Mouse (Mus musculus) regulatory T cell (primary cell): Measurements from ENCODE around the gene Cnih1.
"Not testable (repeated sequence)": the region's sequence is repeated elsewhere in the genome, so short reads cannot be mapped to it uniquely, and the experiment has no call there.

ENCODE experiments used
- in situ Hi-C: fragments of 300-600 bp; cut with MboI, MseI; formaldehyde crosslinking; loops from one replicate; pipeline ENCODE4 v1.15.1; 2025; ENCODE audit warnings: high pct_unique_total_duplicates

The Cnih1 gene

DNA sequence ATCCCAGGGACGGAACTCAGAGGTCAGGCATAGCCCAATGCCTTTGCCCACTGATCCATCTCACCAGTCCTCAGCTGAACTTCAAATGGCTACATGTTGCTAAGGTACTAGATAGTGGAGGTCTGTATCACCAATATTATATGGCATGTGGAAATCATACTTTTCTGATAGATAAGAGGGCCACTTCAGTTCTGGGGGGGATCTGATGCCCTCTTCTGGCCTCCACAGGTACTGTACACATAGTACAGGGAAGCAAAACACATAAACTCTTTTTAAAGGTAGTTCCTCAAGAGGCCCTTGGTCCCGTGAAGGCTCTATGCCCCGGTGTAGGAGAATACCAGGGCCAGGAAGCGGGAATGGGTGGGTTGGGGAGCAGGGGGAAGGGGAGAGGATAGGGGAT lies 2.1 kb upstream of the Cnih1 start:
- in situ Hi-C loops, result loop anchor here (25.0 kb wide), 1 partner anchor 1453 kb away; the partner anchor contains the start of gene Psmc6

DNA sequence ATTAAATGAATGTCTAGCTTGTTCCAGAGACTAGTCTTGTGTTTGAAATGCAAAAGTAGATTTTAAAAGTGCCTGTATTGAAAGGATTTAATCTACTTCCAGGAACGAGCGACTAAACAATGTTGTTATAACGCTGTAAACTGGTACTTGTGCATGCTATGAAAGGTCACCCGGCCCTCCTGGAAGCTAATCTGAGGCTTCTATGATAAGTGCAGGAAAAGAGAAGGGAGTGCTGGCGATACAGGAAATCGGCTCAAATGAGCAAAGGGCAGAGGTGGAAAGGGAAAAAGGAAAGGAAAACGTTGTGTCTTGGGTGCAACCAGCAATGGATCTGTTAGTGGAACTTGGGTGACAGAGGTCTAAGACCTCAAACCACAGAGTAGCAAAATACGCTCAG lies 292 bp upstream of the Cnih1 start:
- in situ Hi-C loops, result loop anchor here (25.0 kb wide), 1 partner anchor 1451 kb away; the partner anchor contains the start of gene Psmc6

DNA sequence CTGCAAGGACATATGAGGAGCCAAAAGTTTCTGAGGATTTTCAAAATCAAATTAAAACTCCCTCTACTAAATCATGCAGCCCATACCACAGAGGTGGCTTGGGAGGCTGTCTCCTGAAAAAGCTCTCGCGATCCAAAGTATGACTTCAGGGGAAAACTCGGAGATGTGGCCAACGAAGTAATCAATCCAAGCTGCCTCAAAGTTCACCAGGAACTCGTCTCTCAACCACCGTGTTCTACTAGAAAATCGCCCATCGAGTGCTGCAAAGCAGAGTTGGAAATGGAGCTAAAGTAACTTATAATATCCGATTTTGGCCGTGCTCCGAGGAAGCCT lies 791 bp downstream of the Cnih1 start:
- in situ Hi-C loops, result loop anchor here (25.0 kb wide), 1 partner anchor 1450 kb away; the partner anchor contains the start of gene Psmc6

DNA sequence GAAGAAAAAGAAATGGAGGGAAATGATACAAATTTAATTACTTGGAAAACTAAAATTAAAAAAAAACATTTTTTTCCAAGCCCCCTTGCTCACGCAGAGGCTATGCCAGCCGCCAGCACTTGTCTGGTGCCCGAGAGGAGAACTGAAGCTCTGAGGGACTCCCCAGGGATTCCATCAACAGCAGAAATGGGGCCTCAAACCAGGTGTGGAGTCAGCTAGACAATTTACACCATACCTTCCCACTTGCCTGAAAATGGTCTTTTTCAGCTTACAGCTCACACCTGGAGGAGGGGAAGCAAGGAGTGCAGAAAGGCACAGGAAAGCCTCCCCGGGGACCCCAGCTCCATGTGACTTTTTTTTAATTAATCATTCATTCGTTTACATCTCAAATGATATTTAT lies 3.0 kb downstream of the Cnih1 start:
- in situ Hi-C loops, result loop anchor here (25.0 kb wide), 1 partner anchor 1448 kb away; the partner anchor contains the start of gene Psmc6

DNA sequence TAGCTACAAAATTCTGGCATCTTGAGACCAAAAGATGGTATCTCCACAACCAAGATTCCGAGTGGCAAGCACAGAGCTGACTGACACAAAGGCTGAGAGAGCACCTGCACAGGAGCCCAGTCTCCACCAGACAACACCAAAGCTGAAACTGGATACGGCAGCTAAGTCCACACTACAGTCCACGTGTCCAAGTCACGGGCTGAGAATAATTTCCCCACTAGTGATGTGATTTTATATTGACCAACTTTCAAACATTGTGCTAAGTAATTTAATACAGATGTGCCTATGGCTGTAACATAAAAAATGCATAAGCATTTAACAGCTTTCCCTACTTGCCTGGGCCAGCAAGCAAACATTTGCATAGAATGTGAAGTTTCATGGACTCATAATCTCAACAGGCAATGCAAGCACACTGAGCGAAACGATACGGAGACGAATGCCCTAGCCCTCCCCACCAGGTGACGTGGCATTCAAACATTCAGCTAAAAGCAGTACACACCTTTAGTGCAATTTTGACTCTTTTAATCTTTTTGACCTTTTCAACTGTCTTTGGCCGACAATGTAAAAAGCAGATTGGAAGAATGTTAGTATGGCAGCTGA lies 4.8 kb downstream of the Cnih1 start:
- in situ Hi-C loops, result loop anchor here (25.0 kb wide), 1 partner anchor 1446 kb away; the partner anchor contains the start of gene Psmc6

DNA sequence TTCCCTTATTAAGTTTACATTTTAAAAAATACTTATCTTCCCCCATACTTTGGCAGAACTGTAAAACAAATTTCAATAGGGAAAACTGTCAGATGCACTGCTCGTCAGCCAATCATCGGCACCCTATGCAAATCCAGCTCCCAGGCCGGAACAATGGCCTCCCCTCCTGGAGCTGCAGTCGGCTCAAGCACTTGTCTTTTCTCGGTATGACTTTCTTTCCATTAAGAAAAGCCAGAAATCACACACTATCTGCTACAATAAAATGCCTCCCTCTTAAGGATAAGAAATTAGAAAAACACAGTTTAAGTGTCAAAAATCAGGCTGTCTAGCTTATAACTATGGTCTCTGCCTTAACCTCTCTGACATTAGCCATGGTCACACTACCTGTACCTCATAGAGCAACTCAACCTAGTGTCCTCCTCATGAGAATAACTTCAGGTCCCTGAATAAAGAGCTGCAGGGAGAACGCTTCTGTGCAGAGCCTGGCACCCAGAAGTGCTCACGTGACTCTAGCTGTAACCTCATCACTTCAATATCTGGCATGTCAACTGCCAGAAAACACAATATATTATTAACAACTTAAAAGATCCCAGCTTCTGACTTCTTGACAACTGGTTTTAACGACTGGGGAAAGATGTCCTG lies 5.9 kb downstream of the Cnih1 start:
- in situ Hi-C loops, result loop anchor here (25.0 kb wide), 1 partner anchor 1445 kb away; the partner anchor contains the start of gene Psmc6

DNA sequence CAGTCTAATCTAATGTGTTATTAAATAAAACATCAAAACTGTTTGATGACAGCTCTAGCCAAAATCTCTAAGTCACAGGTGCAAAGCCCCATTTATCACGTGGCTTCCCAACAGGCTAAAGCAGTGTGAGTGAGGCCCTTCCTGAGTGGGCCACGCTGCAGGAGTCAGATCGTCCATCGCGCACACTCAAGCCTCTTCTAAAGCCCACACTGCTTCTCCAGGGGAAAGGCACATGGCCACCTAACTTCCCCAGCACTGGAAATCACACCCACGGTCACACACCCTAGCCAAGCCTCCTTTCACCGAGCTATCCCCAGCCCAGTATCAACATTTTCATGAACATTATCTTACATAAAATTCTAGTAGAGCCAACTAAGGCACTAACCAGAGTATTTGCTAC lies 7.1 kb downstream of the Cnih1 start:
- in situ Hi-C loops, result loop anchor here (25.0 kb wide), 1 partner anchor 1444 kb away; the partner anchor contains the start of gene Psmc6

DNA sequence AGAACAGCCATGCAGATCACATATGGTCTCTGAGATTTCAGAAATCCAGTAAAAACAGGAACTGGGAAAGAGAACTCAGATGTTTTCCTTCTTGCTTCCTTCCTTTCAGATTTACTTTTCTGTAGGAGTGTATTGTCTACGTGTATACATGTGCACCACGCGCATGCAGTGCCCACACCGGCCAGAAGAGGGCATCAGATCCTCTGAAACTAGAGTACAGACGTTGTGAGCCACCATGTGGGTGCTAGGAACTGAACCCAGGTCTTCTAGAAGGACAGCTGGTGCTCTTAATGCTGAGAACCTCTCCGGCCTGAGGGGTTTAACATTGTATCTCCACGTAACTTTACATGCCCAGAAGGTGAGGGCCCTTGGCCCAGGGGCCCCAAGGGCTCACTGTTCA lies 9.0 kb downstream of the Cnih1 start:
- in situ Hi-C loops, result loop anchor here (25.0 kb wide), 1 partner anchor 1442 kb away; the partner anchor contains the start of gene Psmc6

DNA sequence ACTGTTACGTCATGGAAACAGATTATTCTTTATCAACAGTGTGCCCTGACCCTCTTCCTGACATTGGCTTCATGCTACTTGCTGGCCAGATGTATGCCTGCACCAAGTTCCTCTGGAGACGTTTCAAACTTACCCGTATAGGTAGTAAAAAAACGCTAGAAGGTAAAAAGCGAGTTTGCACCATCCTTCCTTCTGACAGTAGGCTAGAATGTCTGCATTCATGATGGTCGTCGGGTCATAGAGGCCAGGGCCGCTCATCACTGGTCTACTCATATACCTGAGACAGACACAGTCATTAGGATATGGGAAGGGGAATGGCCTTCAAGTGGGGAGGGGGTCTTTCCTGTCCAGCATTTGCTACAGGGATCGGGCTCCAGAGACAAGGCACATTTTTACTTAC lies 9.5 kb downstream of the Cnih1 start:
- in situ Hi-C loops, result loop anchor here (25.0 kb wide), 1 partner anchor 1441 kb away; the partner anchor contains the start of gene Psmc6

DNA sequence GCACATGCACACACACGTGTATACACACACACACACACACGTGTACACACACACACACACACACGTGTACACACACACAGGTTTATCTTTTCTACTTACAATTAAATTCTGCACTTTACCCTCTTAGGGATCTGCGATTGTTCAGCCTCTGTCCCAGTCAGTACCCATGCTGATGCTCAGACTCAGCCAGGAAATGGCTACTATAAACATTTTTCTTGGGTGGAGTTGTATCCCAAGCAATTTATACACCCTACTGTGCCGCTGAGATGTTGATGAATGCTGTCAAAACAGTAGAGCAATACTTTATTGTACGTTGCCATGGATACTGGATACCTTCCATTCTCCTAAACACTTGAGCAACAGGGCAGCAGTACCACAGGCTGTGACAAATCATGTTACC lies 18.2 kb downstream of the Cnih1 start:
- in situ Hi-C loops, result no loop called here

DNA sequence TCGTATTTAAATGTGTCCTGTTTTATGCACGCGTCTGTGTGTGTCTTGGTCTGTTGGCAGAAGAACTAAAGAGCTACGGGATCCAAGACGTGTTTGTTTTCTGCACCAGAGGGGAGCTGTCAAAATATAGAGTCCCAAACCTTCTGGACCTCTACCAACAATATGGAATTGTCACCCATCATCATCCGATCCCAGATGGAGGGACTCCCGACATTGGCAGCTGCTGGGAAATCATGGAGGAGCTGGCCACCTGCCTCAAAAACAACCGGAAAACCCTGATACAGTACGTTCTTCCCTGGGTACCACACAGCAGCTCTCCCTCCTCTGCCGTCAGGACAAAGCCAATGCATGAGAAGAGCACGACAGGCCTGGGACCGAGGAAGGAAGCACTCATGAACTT lies 21.1 kb downstream of the Cnih1 start:
- in situ Hi-C loops, result loop anchor here (10.0 kb wide), 1 partner anchor 1382 kb away; no protein-coding TSS in a partner anchor

DNA sequence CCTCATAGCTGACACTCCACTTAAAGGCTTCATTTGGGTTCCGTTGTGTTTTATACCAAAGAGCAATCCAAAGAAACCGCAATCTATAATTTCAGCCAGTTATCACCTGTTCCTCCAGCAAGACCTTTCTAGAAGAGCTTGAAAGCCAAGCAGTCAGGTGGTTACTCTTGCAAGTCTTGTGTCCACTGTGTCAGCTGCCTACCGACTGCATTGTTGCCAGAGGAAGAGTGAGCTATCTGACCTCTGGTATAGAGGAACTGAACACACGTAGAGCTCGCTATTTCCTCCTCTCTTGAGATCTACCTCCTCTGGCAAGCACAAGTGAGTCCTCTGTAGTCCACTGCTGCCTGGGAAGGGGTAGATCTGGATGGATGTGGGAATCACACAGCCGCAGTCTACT lies 27.0 kb downstream of the Cnih1 start:
- in situ Hi-C loops, result loop anchor here (10.0 kb wide), 1 partner anchor 1376 kb away; no protein-coding TSS in a partner anchor

DNA sequence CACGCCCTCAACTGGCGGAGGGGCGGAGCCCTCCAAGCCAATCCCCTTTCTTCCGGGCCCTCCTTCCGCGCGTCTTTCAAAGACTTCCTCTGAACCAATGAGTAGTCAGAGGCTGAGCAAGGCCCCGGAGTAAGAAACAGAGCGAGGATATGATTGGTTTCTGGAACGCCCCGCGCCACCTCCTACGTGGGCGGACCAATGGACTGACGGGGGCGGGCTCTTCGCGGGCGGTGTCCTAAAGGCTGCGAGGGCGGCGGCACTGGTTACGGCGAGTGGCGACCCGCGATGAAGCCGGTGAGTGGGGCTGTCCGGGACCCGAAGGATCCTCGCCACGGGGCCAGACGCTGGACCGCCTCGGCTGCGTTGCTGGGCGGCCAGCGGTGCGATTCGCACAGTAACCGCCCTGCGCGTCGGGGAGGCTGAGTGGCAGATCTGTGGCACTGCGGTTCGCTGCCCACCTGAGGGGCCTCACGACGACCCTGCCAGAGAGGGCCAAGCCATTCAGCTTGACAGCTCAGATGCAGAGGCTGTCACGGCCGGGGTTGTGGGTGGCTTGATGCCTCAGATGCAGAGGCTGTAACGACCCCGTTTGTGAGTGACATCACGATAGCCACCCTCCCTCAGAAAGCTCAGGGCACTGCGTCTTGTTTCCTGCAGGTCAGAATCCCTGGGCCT lies 27.7 kb downstream of the Cnih1 start, which contains the start of gene Cdkn3:
Gene Cdkn3 (plus strand): TSS at position 187 of the 675 bp plus-strand sequence.
- in situ Hi-C loops, result loop anchor here (10.0 kb wide), 1 partner anchor 1376 kb away; no protein-coding TSS in a partner anchor

DNA sequence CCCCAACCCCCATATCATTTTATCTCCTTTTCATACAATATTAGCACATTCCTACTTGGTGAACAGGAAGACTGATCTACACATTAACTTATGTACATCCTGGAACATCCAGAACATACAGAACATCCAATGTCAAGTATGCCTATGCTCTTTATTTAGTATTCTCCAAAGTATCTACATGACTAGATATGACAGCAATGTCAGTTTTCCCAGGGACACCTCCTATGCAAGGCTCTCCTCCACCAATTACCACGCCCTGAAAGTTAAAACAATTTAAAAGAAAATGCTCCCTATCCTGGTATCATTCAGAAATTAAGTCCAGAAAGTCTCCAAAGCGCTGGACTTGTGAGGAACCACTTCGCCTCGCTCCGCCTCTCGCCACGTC lies 28.2 kb downstream of the Cnih1 start:
- in situ Hi-C loops, result loop anchor here (10.0 kb wide), 2 partner anchors 1375 to 1815 kb away; no protein-coding TSS in a partner anchor

DNA sequence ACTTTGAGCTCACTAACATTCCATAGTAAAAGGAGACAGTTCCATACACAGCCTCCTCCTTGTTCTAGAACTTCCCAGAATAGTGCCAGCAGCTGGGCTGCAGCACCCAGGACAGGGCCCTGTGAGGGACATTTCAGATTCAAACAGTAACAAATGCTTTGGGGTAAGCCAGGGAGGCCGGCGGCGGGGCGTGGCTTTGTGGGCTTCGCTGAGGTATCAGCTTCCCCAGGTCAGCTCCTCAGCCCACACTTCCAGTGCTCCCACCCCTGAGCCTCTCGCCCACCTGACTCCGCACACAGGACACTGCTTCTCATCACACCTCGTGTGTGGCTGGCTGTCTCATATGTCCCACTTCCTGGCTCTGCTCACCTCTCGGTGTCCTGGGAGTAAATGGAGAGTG lies 30.5 kb downstream of the Cnih1 start:
- in situ Hi-C loops, result loop anchor here (10.0 kb wide), 1 partner anchor 1813 kb away; no protein-coding TSS in a partner anchor

DNA sequence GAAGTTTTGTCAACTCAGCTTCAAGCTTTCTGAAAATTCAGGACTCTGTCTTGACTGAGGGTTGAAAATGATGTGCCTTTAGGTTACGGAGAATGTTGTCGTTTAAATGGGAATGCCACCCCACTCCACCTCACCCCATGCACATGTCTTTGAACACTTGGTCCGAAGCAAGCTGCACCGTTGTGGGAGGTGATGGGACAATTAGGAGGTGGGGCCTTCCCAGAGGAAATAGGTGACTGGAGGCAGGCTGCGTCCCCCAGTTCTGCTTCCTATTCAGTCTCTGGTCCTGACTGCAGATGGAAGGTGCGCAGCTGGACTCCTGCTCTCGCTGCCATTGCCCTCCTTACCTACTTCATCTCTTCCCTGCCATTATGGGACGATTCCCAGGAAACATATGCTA lies 32.4 kb downstream of the Cnih1 start:
- in situ Hi-C loops, result loop anchor here (10.0 kb wide), 1 partner anchor 1811 kb away; no protein-coding TSS in a partner anchor

DNA sequence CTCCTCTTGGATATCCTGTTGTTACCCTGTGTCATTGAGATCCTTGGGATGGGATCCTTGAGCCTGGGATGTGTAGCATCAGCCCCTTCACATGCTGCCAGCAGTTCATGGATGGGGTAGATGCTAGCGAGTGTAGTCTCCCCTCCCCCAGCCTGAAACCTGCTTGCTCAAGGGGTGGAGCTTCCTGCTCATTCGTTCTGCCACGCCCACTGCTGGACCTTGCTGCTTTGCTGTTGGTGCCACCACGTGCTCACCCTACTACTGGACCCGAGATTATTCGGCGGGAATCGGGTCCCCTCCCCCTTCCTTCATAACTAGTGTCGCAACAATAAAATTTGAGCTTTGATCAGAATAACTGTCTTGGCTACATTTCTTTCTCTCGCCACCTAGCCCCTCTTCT lies 33.8 kb downstream of the Cnih1 start:
- in situ Hi-C loops, result loop anchor here (10.0 kb wide), 1 partner anchor 1810 kb away; no protein-coding TSS in a partner anchor

DNA sequence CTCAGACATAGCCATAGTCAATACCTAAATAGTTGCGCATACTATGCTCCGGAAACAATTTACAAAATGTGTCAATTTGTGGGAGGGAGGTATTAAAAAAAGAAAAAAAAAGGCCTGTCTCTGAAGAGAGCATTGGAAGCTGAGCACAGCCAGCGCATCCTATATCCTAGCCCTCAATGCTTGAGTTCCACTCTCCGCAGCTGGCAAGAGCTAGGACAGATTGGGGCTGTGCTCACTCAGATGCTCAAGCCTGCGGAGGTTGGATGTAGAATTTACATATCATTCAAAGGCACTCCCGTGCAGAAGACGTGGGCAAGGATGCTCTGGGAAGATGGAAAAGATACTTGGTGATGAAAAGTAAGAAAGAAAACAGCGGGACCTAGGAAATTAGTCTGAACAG lies 42.8 kb downstream of the Cnih1 start:
- in situ Hi-C loops, result no loop called here

DNA sequence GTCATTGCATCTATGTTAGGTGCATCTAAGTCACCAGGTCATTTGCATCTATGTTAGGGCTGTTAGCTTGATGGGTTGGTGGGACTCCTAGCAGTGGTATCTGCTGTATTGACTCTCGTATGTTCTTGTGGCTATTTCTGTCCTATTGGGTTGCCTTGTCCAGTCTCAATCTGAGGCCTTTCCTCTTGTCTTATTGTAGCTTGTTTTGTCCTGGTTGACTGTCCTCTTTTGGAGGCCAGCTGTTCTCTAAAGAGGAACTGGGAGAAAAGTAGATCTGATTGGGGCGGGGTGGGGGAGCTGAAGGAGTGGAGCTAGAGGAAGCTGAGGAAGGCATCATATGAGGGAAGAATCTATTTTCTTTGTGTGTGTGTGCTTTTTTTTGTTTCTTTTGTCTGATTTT lies 45.5 kb downstream of the Cnih1 start:
- in situ Hi-C loops, result no loop called here

DNA sequence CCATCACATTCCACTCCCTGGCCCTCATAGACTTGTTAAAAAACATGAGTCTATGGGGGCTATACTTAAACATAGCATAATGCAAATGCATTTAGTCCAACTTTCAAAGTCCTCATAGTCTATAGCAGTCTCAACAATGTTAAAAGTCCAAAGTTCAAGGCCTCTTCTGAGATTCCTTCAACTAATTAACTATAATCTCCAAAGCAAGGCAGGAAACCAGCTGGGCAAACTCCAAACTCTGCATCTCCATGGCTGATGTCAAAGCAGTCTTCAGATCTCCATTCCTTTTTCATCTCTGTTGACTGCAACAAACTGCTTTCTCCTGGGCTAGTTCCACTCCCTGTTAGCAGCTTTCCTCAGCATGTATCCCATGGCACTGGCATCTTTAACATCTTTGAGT lies 50.9 kb downstream of the Cnih1 start:
- in situ Hi-C loops, result not testable (repeated sequence)

DNA sequence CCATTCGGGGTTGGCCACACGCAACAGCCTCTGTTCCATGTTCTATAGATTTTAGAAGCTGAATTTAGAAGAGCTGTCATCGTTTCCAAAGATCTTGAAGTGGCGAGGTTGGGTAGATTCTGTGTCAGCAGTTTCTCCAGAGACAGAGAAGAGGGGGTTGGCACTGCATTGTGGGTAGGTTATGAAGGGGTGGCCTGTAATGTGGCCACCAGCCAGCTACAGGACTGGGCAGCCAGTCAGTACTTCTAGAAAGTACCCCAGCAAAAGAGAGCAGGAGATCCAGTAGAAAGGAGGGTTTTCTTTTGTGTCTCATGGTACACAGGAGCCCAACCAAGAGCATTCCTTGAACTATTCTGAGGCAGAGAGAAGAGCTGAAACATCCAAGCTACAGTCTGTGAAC lies 51.8 kb downstream of the Cnih1 start:
- in situ Hi-C loops, result no loop called here
